Mouse (Mus musculus) kidney, postnatal 14 days (tissue): ENCODE results near the gene Opn1sw.
"Not testable (repeated sequence)": the region's sequence is repeated elsewhere in the genome, so short reads cannot be mapped to it uniquely, and the experiment has no call there.

ENCODE experiments used
- DNase-seq: peaks from one replicate; pipeline ENCODE4 v3.0.0; 2022; ENCODE audit warnings: mixed read lengths

Gene Opn1sw

DNA sequence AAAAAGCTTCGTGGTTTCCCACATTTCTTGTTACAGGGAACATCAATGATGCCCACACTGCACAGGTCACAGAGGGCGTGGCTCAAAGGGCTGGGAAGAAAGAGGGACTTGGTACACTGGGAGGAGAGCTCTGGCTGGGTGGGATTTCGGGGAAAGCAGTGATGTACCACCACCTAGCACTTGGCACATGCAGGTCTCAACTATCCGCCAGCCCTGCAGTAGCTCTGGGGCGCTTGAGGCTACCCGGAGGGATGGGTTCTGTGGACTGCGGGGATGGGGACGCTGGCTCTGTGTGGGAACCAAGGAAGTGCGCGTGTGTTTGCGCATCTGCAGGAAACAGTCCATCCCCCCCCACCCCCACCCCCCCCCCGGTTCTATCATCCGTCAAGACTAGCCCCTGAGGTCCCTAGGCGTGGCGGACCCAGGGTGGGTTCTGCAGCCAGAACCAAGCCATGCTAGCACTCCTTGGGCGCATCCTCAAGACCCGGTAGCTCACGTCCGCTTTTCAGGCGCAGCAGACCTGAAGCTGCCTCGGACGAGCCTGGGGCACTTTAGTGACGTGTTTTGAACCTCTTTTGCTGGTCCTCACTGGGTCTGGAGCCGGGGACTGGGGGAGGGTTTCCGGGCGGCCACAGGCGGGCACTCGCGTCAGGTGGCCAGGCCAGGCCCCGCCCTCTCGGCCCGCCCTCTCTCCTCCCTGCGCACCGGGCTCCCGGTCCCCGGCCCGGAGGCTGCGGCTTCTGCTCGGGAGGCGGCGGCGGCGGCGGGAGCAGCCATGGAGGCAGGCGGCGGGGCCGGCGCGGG is 7.8 kb upstream of the Opn1sw start, which contains the start of gene Ccdc136:
Ccdc136 (plus strand) TSS at position 400 of the 804 bp plus-strand sequence.
- peak; percentile 88 for DNase-seq

GRCm38 (mm10) chr6:29394286-29394685 is 6.0 kb upstream of the Opn1sw start:
- no peak for DNase-seq

- no peak for DNase-seq
Measured at GRCm38 (mm10) chr6:29391802-29392201, 3.5 kb upstream of the Opn1sw start.

GRCm38 (mm10) chr6:29391241-29391640 is 3.0 kb upstream of the Opn1sw start:
- not testable (repeated sequence) for DNase-seq

- DNase-seq, result not testable (repeated sequence)
Measured at GRCm38 (mm10) chr6:29390500-29390899, 2.2 kb upstream of the Opn1sw start.

DNA sequence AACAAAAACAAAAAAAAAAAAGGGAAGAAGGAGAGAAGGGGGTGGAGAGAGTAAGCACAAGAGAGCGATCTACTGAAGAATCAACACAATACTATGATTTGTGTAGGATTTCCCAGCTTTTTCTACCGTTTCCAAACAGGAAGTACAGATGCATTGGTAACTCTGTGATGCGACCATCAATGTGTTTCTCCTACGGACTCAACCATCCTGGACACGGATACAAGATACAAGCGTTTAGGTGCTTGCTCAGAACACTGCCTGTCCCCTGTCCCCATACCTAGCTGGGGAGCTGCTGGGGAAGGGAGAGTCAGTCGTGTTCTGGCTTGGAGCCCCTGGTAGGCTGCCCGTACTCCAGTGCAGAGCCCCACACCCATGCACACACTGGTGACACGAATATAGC is 1.2 kb upstream of the Opn1sw start:
- no peak for DNase-seq

GRCm38 (mm10) chr6:29388606-29389080 is 375 bp upstream of the Opn1sw start:
- DNase-seq, result peak; percentile 91

GRCm38 (mm10) chr6:29382442-29382841 is 5.8 kb downstream of the Opn1sw start:
- no peak for DNase-seq

- no peak for DNase-seq
Measured at GRCm38 (mm10) chr6:29379954-29380353, 8.3 kb downstream of the Opn1sw start.

DNA sequence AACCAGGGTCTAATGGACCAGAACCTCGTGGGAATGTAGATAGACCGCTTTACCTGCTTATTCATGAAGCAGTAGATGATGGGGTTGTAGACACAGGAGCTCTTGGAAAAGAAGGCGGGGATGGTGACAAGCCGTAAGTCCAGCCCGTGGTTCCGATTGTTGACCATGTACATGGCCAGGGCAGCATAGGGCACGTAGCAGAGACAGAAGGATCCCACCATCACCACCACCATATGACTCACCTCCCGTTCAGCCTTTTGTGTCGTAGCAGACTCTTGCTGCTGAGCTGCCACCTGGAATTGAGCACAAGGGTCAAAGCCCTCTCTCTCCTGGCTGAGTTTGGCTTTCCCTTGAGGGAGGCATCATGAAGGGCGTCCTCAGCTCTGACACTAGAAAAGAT is 9.6 kb downstream of the Opn1sw start:
- DNase-seq, result no peak

GRCm38 (mm10) chr6:29377386-29377785 is 10.9 kb downstream of the Opn1sw start:
- DNase-seq, result no peak

- DNase-seq, result no peak
Measured at GRCm38 (mm10) chr6:29365277-29365676, 23.0 kb downstream of the Opn1sw start.

DNA sequence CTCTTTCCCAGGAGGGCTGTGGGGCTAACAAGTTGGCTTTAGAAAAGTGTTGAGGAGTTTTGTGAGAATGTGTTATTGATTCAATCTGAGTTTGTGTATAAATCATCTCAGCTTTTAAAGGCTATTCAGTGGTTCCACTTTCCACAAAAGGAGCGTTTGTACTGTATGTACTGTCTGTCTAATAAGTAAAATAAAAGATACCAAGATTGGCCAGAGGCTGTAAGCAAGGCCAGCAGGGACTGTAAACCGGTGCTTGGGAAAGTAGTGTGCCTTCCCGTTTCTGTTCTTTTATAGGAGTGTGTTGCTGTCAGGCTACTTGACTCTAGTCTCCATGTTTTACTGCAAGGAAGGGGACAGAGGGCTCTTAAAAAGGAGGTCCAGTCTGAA is 25.1 kb downstream of the Opn1sw start:
- DNase-seq, result no peak

DNA sequence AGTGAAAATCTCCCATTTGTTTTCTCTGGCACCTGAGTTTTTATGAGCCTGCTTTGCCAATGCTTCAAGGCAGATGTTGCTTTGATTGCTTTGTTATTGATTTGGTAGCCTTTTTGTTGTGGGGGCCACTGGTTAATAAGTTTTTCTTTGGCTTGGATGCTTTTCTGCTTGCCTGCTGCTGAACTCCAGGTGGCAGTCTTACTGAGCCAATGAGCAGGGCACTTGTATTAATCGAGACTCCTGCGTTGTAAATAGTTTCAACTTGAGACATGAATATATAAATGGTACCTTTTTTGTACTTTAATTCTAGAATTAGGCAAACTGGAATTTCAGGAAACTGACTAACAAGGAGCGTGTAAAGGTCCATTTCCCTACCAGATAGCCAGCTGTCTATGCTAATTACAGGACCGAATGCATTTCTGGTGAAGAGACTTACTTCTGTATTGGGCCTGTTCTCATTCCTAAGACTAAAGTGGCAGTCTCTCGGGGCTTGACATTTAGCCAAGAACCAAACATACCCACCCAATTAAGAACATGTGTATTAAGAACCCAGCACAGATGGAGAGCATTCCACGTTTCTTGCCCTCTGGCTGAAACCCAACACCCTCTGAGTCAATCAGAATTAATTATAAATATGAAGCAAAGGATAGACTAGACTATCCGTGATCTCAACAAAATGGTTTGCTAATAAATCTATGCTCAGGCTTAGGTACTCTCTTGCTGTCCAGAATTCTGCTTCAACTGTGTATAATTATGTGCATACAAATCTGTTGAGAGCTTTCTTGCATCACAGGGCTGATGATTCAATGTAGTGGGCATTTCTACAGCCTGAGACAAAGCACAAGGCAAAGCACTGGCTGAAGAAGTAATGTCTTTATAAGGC is 25.8 kb downstream of the Opn1sw start:
- no peak for DNase-seq

GRCm38 (mm10) chr6:29360211-29360610 is 28.1 kb downstream of the Opn1sw start:
- DNase-seq, result no peak

DNA sequence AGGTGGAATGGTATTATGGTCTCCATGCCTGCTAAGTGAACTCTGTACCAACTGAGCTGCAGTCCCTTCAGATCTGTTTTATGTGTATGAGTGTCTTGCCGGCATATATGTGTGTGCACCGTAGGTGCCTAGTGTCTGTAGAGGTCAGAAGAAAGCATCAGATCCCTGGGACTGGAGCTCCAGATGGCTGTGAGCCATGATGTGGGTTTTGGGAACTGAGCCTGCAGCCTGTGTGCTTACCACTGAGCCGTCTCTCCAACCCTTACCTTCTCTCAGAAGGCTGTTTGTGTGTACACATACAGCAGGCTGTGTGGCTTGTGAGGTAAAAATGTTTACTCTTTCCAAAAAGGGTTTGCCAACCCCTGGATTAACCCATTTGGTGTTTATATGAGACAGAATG is 28.9 kb downstream of the Opn1sw start:
- DNase-seq, result no peak

- DNase-seq, result no peak
Measured at GRCm38 (mm10) chr6:29352816-29353215, 35.5 kb downstream of the Opn1sw start.

- DNase-seq, result no peak
Measured at GRCm38 (mm10) chr6:29351613-29352012, 36.7 kb downstream of the Opn1sw start.

- DNase-seq, result no peak
Measured at GRCm38 (mm10) chr6:29348371-29348724, 39.9 kb downstream of the Opn1sw start.

DNA sequence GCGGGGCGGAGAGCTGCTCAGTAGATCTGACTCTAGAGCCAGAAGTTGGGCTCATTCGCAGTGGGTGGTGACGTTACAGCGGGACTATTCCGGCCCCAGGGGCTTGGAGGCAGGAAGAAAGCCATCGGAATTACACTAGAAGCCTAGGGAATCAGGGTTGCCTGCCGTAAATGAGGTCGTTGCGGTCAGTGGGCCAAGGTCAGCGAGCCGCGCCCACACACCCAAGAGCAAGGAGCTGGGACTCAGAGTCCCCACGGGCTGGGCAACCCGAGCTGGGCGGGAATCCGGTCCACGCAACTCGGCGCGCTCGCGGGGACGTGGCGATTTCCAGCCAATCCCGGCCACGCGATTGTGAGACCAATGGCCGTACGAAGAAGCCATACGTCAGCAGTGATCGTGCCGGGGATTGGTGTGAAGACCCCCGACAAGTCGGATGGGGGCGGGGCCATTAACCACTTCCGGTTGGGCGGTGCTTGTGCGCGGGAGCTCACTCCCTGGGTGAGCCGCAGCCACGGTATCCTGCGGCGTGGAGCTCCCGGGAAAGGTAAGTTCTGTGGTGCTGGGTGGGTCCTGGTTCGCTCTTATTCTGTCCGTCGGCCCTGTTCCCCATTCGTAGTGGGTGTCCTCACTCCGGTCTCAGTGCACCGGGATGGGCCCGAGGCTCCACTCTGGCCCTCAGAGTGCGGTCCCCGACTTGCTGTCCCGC is 40.5 kb downstream of the Opn1sw start, which contains the start of gene Calu:
Calu (plus strand) TSS at position 405 of the 706 bp plus-strand sequence.
- DNase-seq, result peak; percentile 100

DNA sequence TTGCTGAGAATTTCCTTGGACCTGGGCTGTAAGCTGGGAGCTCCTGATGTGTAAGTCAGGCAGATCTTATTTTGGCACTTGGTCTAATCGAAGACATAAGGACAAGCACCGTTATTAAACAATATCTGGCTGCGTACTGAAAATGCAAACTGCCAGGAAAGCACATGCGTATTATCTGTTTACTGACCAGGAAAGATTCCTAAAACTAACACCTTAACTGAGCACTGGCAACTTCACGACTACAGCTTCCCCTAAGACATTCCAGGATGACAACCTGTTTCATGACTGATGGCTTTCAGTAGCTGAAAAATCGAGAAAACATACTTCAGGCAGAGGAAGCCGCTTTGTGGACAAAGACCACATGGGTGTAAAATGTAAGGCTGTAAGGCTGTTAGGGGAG is 41.1 kb downstream of the Opn1sw start:
- DNase-seq, result no peak

DNA sequence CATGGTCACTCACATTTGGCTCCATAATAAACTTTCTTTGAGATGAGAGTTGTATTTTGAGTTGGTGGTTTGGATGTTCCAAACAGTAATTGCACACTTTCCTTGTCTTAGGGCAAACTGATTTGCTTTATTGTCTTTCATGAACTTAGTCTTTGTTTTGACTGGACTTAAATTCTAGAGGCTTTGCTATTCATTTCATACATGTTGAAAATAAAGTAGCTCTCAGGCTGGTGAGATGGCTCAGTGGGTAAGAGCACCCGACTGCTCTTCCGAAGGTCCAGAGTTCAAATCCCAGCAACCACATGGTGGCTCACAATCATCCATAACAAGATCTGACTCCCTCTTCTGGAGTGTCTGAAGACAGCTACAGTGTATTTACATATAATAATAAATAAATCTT is 41.8 kb downstream of the Opn1sw start:
- DNase-seq, result not testable (repeated sequence)

- no peak for DNase-seq
Measured at GRCm38 (mm10) chr6:29329514-29329913, 58.8 kb downstream of the Opn1sw start.
